Mouse (Mus musculus) kidney, adult 2 months (tissue): Measurements from ENCODE around the gene Jmjd1c.

ENCODE experiments used
- CTCF ChIP-seq: fragments of 200-500 bp; conservative IDR thresholded peaks from 2 replicates; pipeline ENCODE4 v1.5.1; 2011; ENCODE audit warnings: low read depth, mild to moderate bottlenecking, control low read depth, low read length, moderate library complexity, mixed read lengths; ENCODE audit not compliant: insufficient read depth, insufficient read length
- POLR2A ChIP-seq: fragments of 200-500 bp; IDR thresholded peaks from one replicate; pipeline ENCODE4 v1.6.1; 2011; ENCODE audit warnings: low read depth, low read length, control low read depth

DNA sequence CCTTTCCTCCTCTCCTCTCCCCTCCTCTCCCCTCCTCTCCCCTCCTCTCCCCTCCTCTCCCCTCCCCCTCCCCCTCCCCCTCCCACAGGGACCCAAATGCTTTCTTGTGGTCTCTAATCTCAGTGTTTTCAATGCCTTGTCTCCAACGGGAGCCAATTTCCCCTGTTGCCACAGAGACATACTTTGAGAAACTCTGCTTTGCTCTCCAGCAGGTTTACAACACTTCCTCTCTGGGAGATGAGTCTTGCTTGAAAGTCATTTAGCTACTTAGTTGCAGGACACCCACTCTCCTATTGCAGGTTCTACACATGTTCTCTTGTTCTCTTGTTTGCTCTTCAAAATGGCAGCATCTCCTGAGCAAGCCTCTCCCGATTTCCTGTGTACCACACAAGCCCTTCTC is 206.4 kb downstream of the Jmjd1c start:
- TF ChIP-seq CTCF (no peak), POLR2A (no peak)
